Mouse (Mus musculus) hindbrain, postnatal 0 days (tissue): Measurements from ENCODE around the gene Olfr787. TPM values are rescaled to one million over a fixed set of nuclear protein-coding genes. Genes with fewer than 3 reads are reported as not detected.

Experiments used
- ATAC-seq: fragments of 200-750 bp; cut with Nextera tagmentation; 2 replicates; pipeline ENCODE4 v1.8.0; 2017; ENCODE audit warnings: mild to moderate bottlenecking, moderate TSS enrichment, moderate library complexity
- DNase-seq: peaks from one replicate; pipeline ENCODE4 v3.0.0-alpha.2; 2015; ENCODE audit warnings: low spot score
- H3K27ac ChIP-seq: fragments of 300-500 bp; sonication (generic); 2 replicates; pipeline ENCODE4 v1.5.1; 2014; ENCODE audit warnings: mild to moderate bottlenecking
- H3K27me3 ChIP-seq: fragments of 300-500 bp; sonication (generic); 2 replicates; pipeline ENCODE4 v1.6.1; 2014; ENCODE audit warnings: low read length, mixed read lengths; ENCODE audit not compliant: insufficient read depth
- H3K36me3 ChIP-seq: fragments of 300-500 bp; sonication (generic); 2 replicates; pipeline ENCODE4 v1.6.1; 2014; ENCODE audit warnings: low read length, mixed read lengths; ENCODE audit not compliant: insufficient read depth
- H3K4me1 ChIP-seq: fragments of 300-500 bp; sonication (generic); 2 replicates; pipeline ENCODE4 v1.6.1; 2014; ENCODE audit warnings: antibody characterized with exemption, low read length, mixed read lengths; ENCODE audit not compliant: insufficient read depth
- H3K4me2 ChIP-seq: fragments of 300-500 bp; sonication (generic); 2 replicates; pipeline ENCODE4 v1.6.1; 2014; ENCODE audit warnings: low read depth, mild to moderate bottlenecking, low read length, moderate library complexity, mixed read lengths
- H3K4me3 ChIP-seq: fragments of 300-500 bp; sonication (generic); 2 replicates; pipeline ENCODE4 v1.5.1; 2014; ENCODE audit warnings: low read length
- H3K9ac ChIP-seq: fragments of 300-500 bp; sonication (generic); replicated peaks from 2 replicates; pipeline ENCODE4 v1.6.1; 2014; ENCODE audit warnings: mild to moderate bottlenecking, low read length, moderate library complexity, mixed read lengths
- H3K9me3 ChIP-seq: fragments of 300-500 bp; sonication (generic); 2 replicates; pipeline ENCODE4 v1.6.1; 2016; ENCODE audit warnings: low read length, mixed read lengths
- CTCF ChIP-seq: IDR thresholded peaks from 2 replicates; pipeline ENCODE4 v1.5.1; 2016; ENCODE audit warnings: antibody characterized with exemption, control low read depth, low read depth
- polyA plus RNA-seq: library from polyadenylated mRNA; unstranded; fragments of >200 nt; fragmentation: Nextera tagmentation; extraction: Ambion mirVana; gene quantifications from 2 replicates; pipeline ENCODE4 v1.2.1, GENCODE M21; 2015
- total RNA-seq: library from RNA; depleted of rRNA; stranded (reverse); fragments of >200 nt; gene quantifications from 2 replicates; pipeline ENCODE4 v1.2.3, GENCODE M21; 2014; rRNA removed

Gene Olfr787
- total and polyA plus RNA-seq, 2 experiments from 2014 or later, result not detected

GRCm38 (mm10) chr10:129498192-129498591 is 36.5 kb downstream of the Olfr787 start, which contains the start of gene Olfr790:
Gene Olfr790, plus strand, starts transcription at chr10:129498492.
- Histone ChIP-seq H3K27ac (no peak within 1 kb of the TSS), H3K27me3 (no peaks in the 10 kb centered on the region), H3K36me3 (no peaks in the 10 kb centered on the region), H3K4me1 (no peaks in the 10 kb centered on the region), H3K9ac (no peak within 1 kb of the TSS), H3K4me3 (no peak within 1 kb of the TSS), H3K9me3 (no peaks in the 10 kb centered on the region), H3K4me2 (no peak within 1 kb of the TSS)
- no peak for TF ChIP-seq CTCF
- DNase-seq, result no peak
- no peak for ATAC-seq

Other genes with a start within 250 kb of the Olfr787 start
- gene Olfr774, start 225.7 kb upstream of the Olfr787 start, total RNA-seq, result not detected in 2 replicates
- gene Olfr774, start 225.7 kb upstream of the Olfr787 start, polyA plus RNA-seq, result not detected in 2 replicates
- not detected in 2 replicates for gene Olfr775, start 213.4 kb upstream of the Olfr787 start, total RNA-seq
- not detected in 2 replicates for gene Olfr775, start 213.4 kb upstream of the Olfr787 start, polyA plus RNA-seq
- gene Olfr776, start 202.7 kb upstream of the Olfr787 start, total RNA-seq, result not detected in 2 replicates
- not detected in 2 replicates for gene Olfr776, start 202.7 kb upstream of the Olfr787 start, polyA plus RNA-seq
- not detected in 2 replicates for gene Olfr777, start 190.4 kb upstream of the Olfr787 start, total RNA-seq
- not detected in 2 replicates for gene Olfr777, start 190.4 kb upstream of the Olfr787 start, polyA plus RNA-seq
- not detected in 2 replicates for gene Olfr780, start 143.7 kb upstream of the Olfr787 start, total RNA-seq
- not detected in 2 replicates for gene Olfr780, start 143.7 kb upstream of the Olfr787 start, polyA plus RNA-seq
- gene Olfr781, start 133.0 kb upstream of the Olfr787 start, total RNA-seq, result not detected in 2 replicates
- gene Olfr781, start 133.0 kb upstream of the Olfr787 start, polyA plus RNA-seq, result not detected in 2 replicates
- gene Olfr782, start 113.0 kb upstream of the Olfr787 start, total RNA-seq, result not detected in 2 replicates
- gene Olfr782, start 113.0 kb upstream of the Olfr787 start, polyA plus RNA-seq, result not detected in 2 replicates
- gene Olfr784, start 77.8 kb upstream of the Olfr787 start, total RNA-seq, result 0.61 and 0.68 TPM in 2 replicates
- 0.05 and 0.08 TPM in 2 replicates for gene Olfr784, start 77.8 kb upstream of the Olfr787 start, polyA plus RNA-seq
- gene Olfr785, start 56.4 kb upstream of the Olfr787 start, total RNA-seq, result not detected in 2 replicates
- not detected in 2 replicates for gene Olfr785, start 56.4 kb upstream of the Olfr787 start, polyA plus RNA-seq
- gene Olfr786, start 34.6 kb upstream of the Olfr787 start, total RNA-seq, result not detected in 2 replicates
- gene Olfr786, start 34.6 kb upstream of the Olfr787 start, polyA plus RNA-seq, result not detected in 2 replicates
- not detected in 2 replicates for gene Olfr788, start 9.1 kb downstream of the Olfr787 start, total RNA-seq
- not detected in 2 replicates for gene Olfr788, start 9.1 kb downstream of the Olfr787 start, polyA plus RNA-seq
- gene Olfr789, start 22.9 kb downstream of the Olfr787 start, total RNA-seq, result not detected in 2 replicates
- not detected in 2 replicates for gene Olfr789, start 22.9 kb downstream of the Olfr787 start, polyA plus RNA-seq
- not detected in 2 replicates for gene Olfr790, start 36.6 kb downstream of the Olfr787 start, total RNA-seq
- not detected in 2 replicates for gene Olfr790, start 36.6 kb downstream of the Olfr787 start, polyA plus RNA-seq
- gene Olfr791, start 59.9 kb downstream of the Olfr787 start, total RNA-seq, result not detected in 2 replicates
- not detected in 2 replicates for gene Olfr791, start 59.9 kb downstream of the Olfr787 start, polyA plus RNA-seq
- not detected in 2 replicates for gene Olfr792, start 77.3 kb downstream of the Olfr787 start, total RNA-seq
- gene Olfr792, start 77.3 kb downstream of the Olfr787 start, polyA plus RNA-seq, result not detected in 2 replicates
- not detected in 2 replicates for gene Olfr794, start 105.8 kb downstream of the Olfr787 start, total RNA-seq
- not detected in 2 replicates for gene Olfr794, start 105.8 kb downstream of the Olfr787 start, polyA plus RNA-seq
- not detected in 2 replicates for gene Olfr796, start 150.7 kb downstream of the Olfr787 start, total RNA-seq
- gene Olfr796, start 150.7 kb downstream of the Olfr787 start, polyA plus RNA-seq, result not detected in 2 replicates
- gene Olfr798, start 166.1 kb downstream of the Olfr787 start, total RNA-seq, result not detected in 2 replicates
- gene Olfr798, start 166.1 kb downstream of the Olfr787 start, polyA plus RNA-seq, result not detected in 2 replicates
- gene Olfr799, start 175.6 kb downstream of the Olfr787 start, total RNA-seq, result not detected in 2 replicates
- not detected in 2 replicates for gene Olfr799, start 175.6 kb downstream of the Olfr787 start, polyA plus RNA-seq
- not detected in 2 replicates for gene Olfr800, start 195.8 kb downstream of the Olfr787 start, total RNA-seq
- gene Olfr800, start 195.8 kb downstream of the Olfr787 start, polyA plus RNA-seq, result not detected in 2 replicates
- not detected in 2 replicates for gene Olfr801, start 212.0 kb downstream of the Olfr787 start, total RNA-seq
- gene Olfr801, start 212.0 kb downstream of the Olfr787 start, polyA plus RNA-seq, result not detected in 2 replicates
- gene Olfr802, start 226.3 kb downstream of the Olfr787 start, total RNA-seq, result not detected in 2 replicates
- 0.06 and 0.10 TPM in 2 replicates for gene Olfr802, start 226.3 kb downstream of the Olfr787 start, polyA plus RNA-seq
- not detected in 2 replicates for gene Olfr803, start 232.4 kb downstream of the Olfr787 start, total RNA-seq
- not detected in 2 replicates for gene Olfr803, start 232.4 kb downstream of the Olfr787 start, polyA plus RNA-seq
- gene Olfr804, start 241.3 kb downstream of the Olfr787 start, total RNA-seq, result 0.26 TPM in 1 of 2 replicates, not detected in the other
- not detected in 2 replicates for gene Olfr804, start 241.3 kb downstream of the Olfr787 start, polyA plus RNA-seq